Mouse (Mus musculus): ENCODE measurements around the gene Ddx19b. TPM values are rescaled to one million over a fixed set of nuclear protein-coding genes. Genes with fewer than 3 reads are reported as not detected.
A peak's percentile ranks its signal among the peaks of the same experiment; 100 is the strongest.
"Not testable (repeated sequence)": the region's sequence is repeated elsewhere in the genome, so short reads cannot be mapped to it uniquely, and the experiment has no call there.

Gene Ddx19b
- total and polyA plus RNA-seq, 3 experiments = 3.2 to 10.3 (median 10.3) TPM

GRCm38 (mm10) chr8:110997547-110998531 is 33.7 kb downstream of the Ddx19b start, which contains the start of gene Ddx19a:
Ddx19a (minus strand) TSS chr8:110997800.
- WGBS = 4% methylated on average over 58 of the region's 58 CpGs
- intact Hi-C loops (cut with DNase I) = loop anchor here (2.0 kb wide), 2 partner anchors 27 kb away; no protein-coding TSS in a partner anchor

GRCm38 (mm10) chr8:110996641-110997430 is 34.7 kb downstream of the Ddx19b start:
- Histone ChIP-seq H3K9ac (ENCODE audit: low read depth, low read length) (peak overlapping the region; percentile 98), H3K27ac (peak overlapping the region; percentile 78), H3K79me2 (replicated peaks; ENCODE audit: control insufficient read depth, insufficient read depth, low read length) (peaks cover 2% of the 10 kb centered on the region; the same call in 1 of the 2 replicates), H3K27me3 (ENCODE audit: control insufficient read depth, insufficient read depth, low read length) (no peaks in the 10 kb centered on the region), H3K4me1 (ENCODE audit: control insufficient read depth, insufficient read depth, low read length) (peaks cover 3% of the 10 kb centered on the region), H3K4me3 (peak overlapping the region; percentile 93), H3K36me3 (ENCODE audit: control insufficient read depth, insufficient read depth, low read length) (no peaks in the 10 kb centered on the region)
- 31% methylated on average over 16 of the region's 16 CpGs for WGBS
- intact Hi-C loops (cut with DNase I) = loop anchor here (2.0 kb wide), 1 partner anchor 26 kb away; no protein-coding TSS in a partner anchor
- no peak for DNase-seq
- TF ChIP-seq POLR2A (IDR thresholded peaks at IDR 0.05; ENCODE audit: insufficient read depth, low read depth, low read length) = no peak
- TF ChIP-seq EP300 (IDR thresholded peaks at IDR 0.05; ENCODE audit: insufficient read depth, low read depth, low read length) = no peak
- TF ChIP-seq CTCF (IDR thresholded peaks at IDR 0.05) = no peak

More at GRCm38 (mm10) chr8:110997547-110998531, 33.7 kb downstream of the Ddx19b start, which contains the start of gene Ddx19a:
- no peaks in the 10 kb centered on the region for H3K36me3 ChIP-seq (ENCODE audit: control insufficient read depth, insufficient read depth, low read length)
- H3K4me1 ChIP-seq (ENCODE audit: control insufficient read depth, insufficient read depth, low read length) = peaks cover 3% of the 10 kb centered on the region
- H3K79me2 ChIP-seq (replicated peaks; ENCODE audit: control insufficient read depth, insufficient read depth, low read length) = peaks cover 2% of the 10 kb centered on the region; the same call in 1 of the 2 replicates
- H3K27ac ChIP-seq = peak within 1 kb of the TSS; percentile 78
- H3K4me3 ChIP-seq = peak within 1 kb of the TSS; percentile 93
- no peaks in the 10 kb centered on the region for H3K27me3 ChIP-seq (ENCODE audit: control insufficient read depth, insufficient read depth, low read length)
- peak; percentile 91 for DNase-seq
- no peak for TF ChIP-seq EP300 (IDR thresholded peaks at IDR 0.05; ENCODE audit: insufficient read depth, low read depth, low read length)
- TF ChIP-seq POLR2A (IDR thresholded peaks at IDR 0.05; ENCODE audit: insufficient read depth, low read depth, low read length) = peak; percentile 80
- peak; percentile 71 for TF ChIP-seq CTCF (IDR thresholded peaks at IDR 0.05)
- H3K9ac ChIP-seq (ENCODE audit: low read depth, low read length) = peak within 1 kb of the TSS; percentile 98

- Histone ChIP-seq H3K9ac (ENCODE audit: low read depth, low read length) (no peak overlapping the region), H3K4me3 (no peak overlapping the region), H3K27ac (peak overlapping the region; percentile 52), H3K36me3 (ENCODE audit: control insufficient read depth, insufficient read depth, low read length) (no peaks in the 10 kb centered on the region; the same call in 1 of the 2 replicates), H3K27me3 (ENCODE audit: control insufficient read depth, insufficient read depth, low read length) (no peaks in the 10 kb centered on the region), H3K4me1 (ENCODE audit: control insufficient read depth, insufficient read depth, low read length) (no peaks in the 10 kb centered on the region), H3K79me2 (replicated peaks; ENCODE audit: control insufficient read depth, insufficient read depth, low read length) (0 out of 2 replicates have a peak, but pooled peaks cover 2% of the 10 kb centered on the region)
- no peak for TF ChIP-seq POLR2A (IDR thresholded peaks at IDR 0.05; ENCODE audit: insufficient read depth, low read depth, low read length)
- DNase-seq = peak; percentile 30 to 52
- intact Hi-C loops (cut with DNase I) = no loop called here
- WGBS = 90% methylated on average over 9 of the region's 9 CpGs
These were observed 41.5 kb downstream of the Ddx19b start for GRCm38 (mm10) chr8:110990017-110990416.

- no peak for TF ChIP-seq CTCF (IDR thresholded peaks at IDR 0.05)
- TF ChIP-seq EP300 (IDR thresholded peaks at IDR 0.05; ENCODE audit: insufficient read depth, low read depth, low read length) = no peak
- TF ChIP-seq POLR2A (IDR thresholded peaks at IDR 0.05; ENCODE audit: insufficient read depth, low read depth, low read length) = no peak
- Histone ChIP-seq H3K36me3 (ENCODE audit: control insufficient read depth, insufficient read depth, low read length) (no peaks in the 10 kb centered on the region; the same call in 1 of the 2 replicates), H3K27me3 (ENCODE audit: control insufficient read depth, insufficient read depth, low read length) (no peaks in the 10 kb centered on the region)
These were observed 43.5 kb downstream of the Ddx19b start for GRCm38 (mm10) chr8:110987805-110988744.

GRCm38 (mm10) chr8:110981304-110981703 is 50.2 kb downstream of the Ddx19b start:
- H3K36me3 ChIP-seq (ENCODE audit: control insufficient read depth, insufficient read depth, low read length) = no peaks in the 10 kb centered on the region
- no peak overlapping the region for H3K27ac ChIP-seq
- intact Hi-C loops (cut with DNase I) = loop anchor here (10.0 kb wide), 1 partner anchor 227 kb away; no protein-coding TSS in a partner anchor
- no peaks in the 10 kb centered on the region for H3K79me2 ChIP-seq (replicated peaks; ENCODE audit: control insufficient read depth, insufficient read depth, low read length)
- no peak overlapping the region for H3K9ac ChIP-seq (ENCODE audit: low read depth, low read length)
- no peak for TF ChIP-seq POLR2A (IDR thresholded peaks at IDR 0.05; ENCODE audit: insufficient read depth, low read depth, low read length)
- TF ChIP-seq EP300 (IDR thresholded peaks at IDR 0.05; ENCODE audit: insufficient read depth, low read depth, low read length) = no peak
- TF ChIP-seq CTCF (IDR thresholded peaks at IDR 0.05) = no peak
- 79% methylated on average over 2 of the region's 2 CpGs for WGBS
- no peak for DNase-seq
- no peaks in the 10 kb centered on the region for H3K27me3 ChIP-seq (ENCODE audit: control insufficient read depth, insufficient read depth, low read length)
- H3K4me1 ChIP-seq (ENCODE audit: control insufficient read depth, insufficient read depth, low read length) = no peaks in the 10 kb centered on the region
- no peak overlapping the region for H3K4me3 ChIP-seq

More at GRCm38 (mm10) chr8:110987805-110988744, 43.5 kb downstream of the Ddx19b start:
- 82% methylated on average over 8 of the region's 8 CpGs for WGBS
- H3K4me3 ChIP-seq = no peak overlapping the region
- H3K4me1 ChIP-seq (ENCODE audit: control insufficient read depth, insufficient read depth, low read length) = no peaks in the 10 kb centered on the region
- H3K79me2 ChIP-seq (replicated peaks; ENCODE audit: control insufficient read depth, insufficient read depth, low read length) = no peaks in the 10 kb centered on the region
- intact Hi-C loops (cut with DNase I) = loop anchor here (10.0 kb wide), 1 partner anchor 233 kb away; no protein-coding TSS in a partner anchor
- no peak for DNase-seq
- no peak overlapping the region for H3K27ac ChIP-seq
- H3K9ac ChIP-seq (ENCODE audit: low read depth, low read length) = no peak overlapping the region

- H3K36me3 ChIP-seq (ENCODE audit: control insufficient read depth, insufficient read depth, low read length); H3K27ac ChIP-seq; H3K79me2 ChIP-seq (replicated peaks; ENCODE audit: control insufficient read depth, insufficient read depth, low read length); DNase-seq; H3K4me1 ChIP-seq (ENCODE audit: control insufficient read depth, insufficient read depth, low read length); H3K4me3 ChIP-seq; H3K9ac ChIP-seq (ENCODE audit: low read depth, low read length); intact Hi-C loops (cut with DNase I); H3K27me3 ChIP-seq (ENCODE audit: control insufficient read depth, insufficient read depth, low read length): not testable (repeated sequence)
- WGBS = 31% methylated on average over 2 of the region's 2 CpGs
These were observed 53.6 kb downstream of the Ddx19b start for GRCm38 (mm10) chr8:110977987-110978386.

- DNase-seq; H3K27ac ChIP-seq; H3K4me3 ChIP-seq; H3K36me3 ChIP-seq (ENCODE audit: control insufficient read depth, insufficient read depth, low read length); H3K27me3 ChIP-seq (ENCODE audit: control insufficient read depth, insufficient read depth, low read length); intact Hi-C loops (cut with DNase I); H3K4me1 ChIP-seq (ENCODE audit: control insufficient read depth, insufficient read depth, low read length); H3K9ac ChIP-seq (ENCODE audit: low read depth, low read length); H3K79me2 ChIP-seq (replicated peaks; ENCODE audit: control insufficient read depth, insufficient read depth, low read length): not testable (repeated sequence)
- 94% methylated on average over 8 of the region's 8 CpGs for WGBS
These were observed 55.0 kb downstream of the Ddx19b start for GRCm38 (mm10) chr8:110976532-110976931.
